Mouse (Mus musculus) liver, embryonic 14.5 days (tissue): ENCODE measurements around the gene Fyn.

Experiments used
- CTCF ChIP-seq: IDR thresholded peaks from 2 replicates; pipeline ENCODE4 v1.5.1; 2016; ENCODE audit warnings: antibody characterized with exemption, low read depth, control low read depth
- EP300 ChIP-seq: IDR thresholded peaks from 2 replicates; pipeline ENCODE4 v1.6.1; 2016; ENCODE audit warnings: antibody characterized with exemption, low read depth

- TF ChIP-seq CTCF (no peak), EP300 (no peak)
These were observed 244.0 kb downstream of the Fyn start, which contains the start of gene Traf3ip2 for GRCm38 (mm10) chr10:39612633-39612988.
